Mouse (Mus musculus) olfactory bulb, adult 2 months (tissue): ENCODE measurements around the gene Zmynd8.

Experiments
- CTCF ChIP-seq: fragments of 200-500 bp; IDR thresholded peaks from 2 replicates; pipeline ENCODE4 v1.5.1; 2012; ENCODE audit warnings: low read depth, mild to moderate bottlenecking, low read length, moderate library complexity; ENCODE audit not compliant: insufficient read depth
- POLR2A ChIP-seq: fragments of 200-500 bp; IDR thresholded peaks from 2 replicates; pipeline ENCODE4 v1.6.1; 2012; ENCODE audit warnings: mild to moderate bottlenecking, low read depth, low read length, moderate library complexity; ENCODE audit not compliant: insufficient read depth

DNA sequence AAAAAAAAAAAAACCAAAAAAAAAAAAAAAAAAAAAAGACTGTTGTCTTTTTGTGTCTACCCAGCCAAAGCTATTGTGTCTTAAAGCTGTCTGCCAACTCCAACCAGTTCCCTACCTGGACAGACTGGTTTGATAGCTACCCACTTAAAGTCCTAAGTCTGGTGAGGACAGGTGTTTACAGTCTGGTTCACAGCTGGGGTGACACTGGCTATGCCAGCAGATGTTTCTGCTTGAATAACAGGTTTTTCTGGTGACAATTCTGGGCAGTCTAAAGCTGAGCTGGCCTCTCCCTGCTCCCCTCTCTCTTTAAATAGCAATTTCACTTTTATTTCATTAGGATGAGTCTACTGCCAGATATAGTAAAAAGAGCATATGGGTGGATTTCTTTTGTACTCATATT, 10.9 kb upstream of the Zmynd8 start:
- no peak for TF ChIP-seq CTCF
- no peak for TF ChIP-seq POLR2A
